Mouse (Mus musculus): ENCODE data around the gene Spats2.

- no peak for TF ChIP-seq POLR2A (IDR thresholded peaks at IDR 0.05; ENCODE audit: insufficient read length, low read depth)
- TF ChIP-seq E2F4 (IDR thresholded peaks at IDR 0.05; ENCODE audit: insufficient read depth), result no peak
- no peak for TF ChIP-seq TCF12 (IDR thresholded peaks at IDR 0.05; ENCODE audit: insufficient read depth, poor library complexity, severe bottlenecking)
- no peak for TF ChIP-seq TCF3 (IDR thresholded peaks at IDR 0.05; ENCODE audit: insufficient read length, low read depth)
- no peak for TF ChIP-seq CEBPB (IDR thresholded peaks at IDR 0.05; ENCODE audit: insufficient read depth, poor library complexity, severe bottlenecking)
- TF ChIP-seq POLR2AphosphoS2 (IDR thresholded peaks at IDR 0.05; ENCODE audit: insufficient read length, low read depth), result no peak
- no peak for TF ChIP-seq MAX (IDR thresholded peaks at IDR 0.05; ENCODE audit: low read depth)
- no peak for TF ChIP-seq REST (IDR thresholded peaks at IDR 0.05; ENCODE audit: insufficient read depth, insufficient read length)
Measured at GRCm38 (mm10) chr15:99233719-99234118, 108.0 kb downstream of the Spats2 start.
